Mouse (Mus musculus) bone marrow macrophage, adult 2 months (primary cell): Measurements from ENCODE around the gene Btbd9.

Source experiments
- CTCF ChIP-seq: IDR thresholded peaks from 2 replicates; pipeline ENCODE4 v1.5.1; 2012; ENCODE audit warnings: low read depth, mild to moderate bottlenecking, low read length, moderate library complexity
- POLR2A ChIP-seq: IDR thresholded peaks from 2 replicates; pipeline ENCODE4 v1.6.1; 2012; ENCODE audit warnings: mild to moderate bottlenecking, low read depth, low read length, borderline replicate concordance

GRCm38 (mm10) chr17:30605001-30605400 is 28.7 kb upstream of the Btbd9 start:
- no peak for TF ChIP-seq POLR2A
- no peak for TF ChIP-seq CTCF
